Comparison of ENCODE assay signal across 24 mouse cellular contexts in genomic region chr9:102675922-102676321, GRCm38 (mm10).
"Had no signal": no experiment of that assay in that cellular context is flagged by ENCODE, and none has a peak within 500 bp of the region (broad histone marks: within the 10 kb centered on the region; RNA-seq: fewer than 3 reads in every experiment).

No protein-coding gene starts in this region.

- H3K27me3 ChIP-seq: heart, embryonic 12.5 days; hindbrain, embryonic 13.5 days; hindbrain, embryonic 15.5 days; limb, embryonic 12.5 days; liver, embryonic 13.5 days; liver, embryonic 15.5 days had no signal

- H3K9ac ChIP-seq: heart, embryonic 12.5 days; hindbrain, embryonic 13.5 days; hindbrain, embryonic 15.5 days; limb, embryonic 12.5 days; liver, embryonic 13.5 days; liver, embryonic 15.5 days had no signal

- ATAC-seq: hindbrain, postnatal 0 days had no signal

- DNase-seq: gastrocnemius, adult 2 months; gastrocnemius, postnatal 10 days; gastrocnemius, postnatal 25 days; heart, adult 11 months; heart, adult 2 months; heart, postnatal 10 days; heart, postnatal 36 days; kidney, adult 18-20 months; kidney, adult 8-10 months; kidney, postnatal 14 days; kidney, postnatal 36 days; layer of hippocampus, adult 9-11 months; layer of hippocampus, postnatal 36 days; liver; liver, embryonic 13.5 days had no signal

- H3K27ac ChIP-seq: gastrocnemius, adult 2 months; heart, adult 2 months; hindbrain, embryonic 13.5 days; hindbrain, embryonic 15.5 days; hindbrain, postnatal 0 days; kidney, postnatal 0 days; limb, embryonic 10.5 days; limb, embryonic 12.5 days; liver, embryonic 13.5 days; liver, embryonic 15.5 days had no signal

- H3K9me3 ChIP-seq: heart, embryonic 12.5 days; hindbrain, embryonic 13.5 days; hindbrain, embryonic 15.5 days; limb, embryonic 10.5 days; limb, embryonic 12.5 days; liver, embryonic 13.5 days; liver, embryonic 15.5 days had no signal

- H3K4me3 ChIP-seq: gastrocnemius, adult 2 months; heart, adult 2 months; heart, embryonic 12.5 days; hindbrain, embryonic 13.5 days; hindbrain, embryonic 15.5 days; limb, embryonic 10.5 days; limb, embryonic 12.5 days; liver, embryonic 13.5 days; liver, embryonic 15.5 days had no signal

- H3K4me2 ChIP-seq: heart, embryonic 12.5 days; hindbrain, embryonic 13.5 days; hindbrain, embryonic 15.5 days; limb, embryonic 12.5 days; liver, embryonic 11.5 days; liver, embryonic 13.5 days; liver, embryonic 15.5 days had no signal

- H3K36me3 ChIP-seq: heart, embryonic 12.5 days; hindbrain, embryonic 13.5 days; hindbrain, embryonic 15.5 days; limb, embryonic 10.5 days; limb, embryonic 12.5 days; liver, embryonic 13.5 days; liver, embryonic 15.5 days had no signal

- H3K4me1 ChIP-seq: hindbrain, embryonic 15.5 days; liver, embryonic 13.5 days; liver, embryonic 15.5 days had no signal
